7 mouse cellular contexts compared by ENCODE assay signal in the genomic region with DNA sequence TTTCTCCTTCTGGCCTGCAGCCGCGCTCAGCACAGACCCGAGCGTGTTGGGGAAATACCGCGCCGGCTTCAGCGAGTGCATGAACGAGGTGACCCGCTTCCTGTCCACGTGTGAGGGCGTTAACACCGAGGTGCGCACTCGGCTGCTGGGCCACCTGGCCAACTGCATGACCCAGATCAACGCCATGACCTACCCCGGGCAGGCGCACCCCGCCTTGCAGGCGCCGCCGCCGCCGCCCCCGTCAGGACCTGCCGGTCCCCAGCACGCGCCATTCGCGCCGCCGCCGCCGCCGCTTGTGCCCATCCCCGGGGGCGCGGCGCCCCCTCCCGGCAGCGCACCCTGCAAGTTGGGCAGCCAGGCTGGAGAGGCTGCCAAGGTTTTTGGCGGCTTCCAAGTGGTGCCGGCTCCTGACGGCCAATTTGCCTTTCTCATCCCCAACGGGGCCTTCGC. TPM values are rescaled to one million over a fixed set of nuclear protein-coding genes. Genes with fewer than 3 reads are reported as not detected.
A peak's percentile ranks its signal among the peaks of the same experiment; 100 is the strongest.
DNase-seq lines count a peak whose midpoint lies in the region; ATAC-seq lines count a peak whose summit lies in the region.

No protein-coding gene starts in this region.

- 0% methylated on average over 45 of the region's 46 CpGs for WGBS in intestine, embryonic 16.5 days
- WGBS in midbrain, embryonic 11.5 days = 1% methylated on average over 42 of the region's 46 CpGs

- 0 out of 2 replicates have a peak, but pooled peaks cover 3% of the 10 kb centered on the region for H3K36me3 ChIP-seq in intestine, embryonic 16.5 days (ENCODE audit: control insufficient read depth, insufficient read depth, low read length)
- H3K36me3 ChIP-seq in midbrain, embryonic 11.5 days (ENCODE audit: control insufficient read depth, insufficient read depth, low read length) = no peaks in the 10 kb centered on the region

- peak; percentile 88 to 89 for DNase-seq in adrenal gland, adult 18-20 months (ENCODE audit: low spot score in 2 of 2)
- DNase-seq in embryo, embryonic 10 days (ENCODE audit: low spot score) = peak; percentile 83
- DNase-seq in gastrocnemius, postnatal 25 days = peak; percentile 85
- DNase-seq in left cerebral cortex, postnatal 4 days = peak; percentile 89
- DNase-seq in midbrain, embryonic 11.5 days (ENCODE audit: low spot score, missing footprints) = peak; percentile 98
- DNase-seq in spleen, adult 18-20 months = peak; percentile 80 to 90

- H3K4me3 ChIP-seq in intestine, embryonic 16.5 days (ENCODE audit: low read length) = peak overlapping the region; percentile 87
- peak overlapping the region; percentile 72 for H3K4me3 ChIP-seq in midbrain, embryonic 11.5 days (ENCODE audit: low read depth, low read length)

- peak; percentile 3 for ATAC-seq in intestine, embryonic 16.5 days
- 0 out of 2 replicates have a peak, but pooled peaks have one; percentile 0 for ATAC-seq in midbrain, embryonic 11.5 days (ENCODE audit: low FRiP score)

- peak overlapping the region; percentile 93 for H3K9ac ChIP-seq in intestine, embryonic 16.5 days (ENCODE audit: low read depth, low read length)
- H3K9ac ChIP-seq in midbrain, embryonic 11.5 days (ENCODE audit: low read length) = peak overlapping the region; percentile 78

- H3K9me3 ChIP-seq in intestine, embryonic 16.5 days (ENCODE audit: control insufficient read depth, low read length) = no peaks in the 10 kb centered on the region
- H3K9me3 ChIP-seq in midbrain, embryonic 11.5 days (ENCODE audit: control insufficient read depth, low read length) = no peaks in the 10 kb centered on the region

- H3K4me2 ChIP-seq in intestine, embryonic 16.5 days (ENCODE audit: low read depth, low read length) = peak overlapping the region; percentile 66
- peak overlapping the region; percentile 96 for H3K4me2 ChIP-seq in midbrain, embryonic 11.5 days

- peak overlapping the region; percentile 98 for H3K27ac ChIP-seq in intestine, embryonic 16.5 days (ENCODE audit: low read length)
- H3K27ac ChIP-seq in midbrain, embryonic 11.5 days (ENCODE audit: low read depth, low read length) = peak overlapping the region; percentile 12

- no peaks in the 10 kb centered on the region for H3K27me3 ChIP-seq in intestine, embryonic 16.5 days (replicated peaks; ENCODE audit: control insufficient read depth, insufficient read depth, low read length)
- peaks cover 36% of the 10 kb centered on the region for H3K27me3 ChIP-seq in midbrain, embryonic 11.5 days (ENCODE audit: control insufficient read depth, insufficient read depth, low read length)

- H3K4me1 ChIP-seq in intestine, embryonic 16.5 days (ENCODE audit: control insufficient read depth, insufficient read depth, low read length) = peaks cover 31% of the 10 kb centered on the region
- peaks cover 43% of the 10 kb centered on the region for H3K4me1 ChIP-seq in midbrain, embryonic 11.5 days (ENCODE audit: control insufficient read depth, insufficient read depth, low read length)

- intact Hi-C loops in left cerebral cortex, postnatal 4 days (cut with DNase I) = loop anchor here (2.0 to 10.0 kb wide), 6 partner anchors 112 to 425 kb away; no protein-coding TSS in a partner anchor

RNA-seq across cellular contexts. Expression of gene Hes1, which starts 2.7 kb away (rescaled TPM):
- total RNA-seq in adrenal gland, adult 18-20 months (2021) = 10 to 100 TPM; 21.0 to 31.1 TPM
- total RNA-seq in gastrocnemius, postnatal 25 days (2021) = 10 to 100 TPM in 1 of 2 experiments, 1 to 10 TPM in 1; 9.2 to 12.5 TPM
- polyA plus RNA-seq in intestine, embryonic 16.5 days (2015; fragmentation: Nextera tagmentation; extraction: Ambion mirVana) = 25.9 and 36.1 TPM in 2 replicates
- 10 to 100 TPM; 15.9 to 19.1 TPM for total RNA-seq in left cerebral cortex, postnatal 4 days (2021)
- 30.4 and 33.6 TPM in 2 replicates for polyA plus RNA-seq in midbrain, embryonic 11.5 days (2014; fragmentation: Nextera tagmentation; extraction: Ambion mirVana)

Comparison
In these comparisons a context has a peak if more than half of its experiments do, and no peak if none do; other contexts are left out.
1. Peak in every context shown above with its lines: DNase-seq, ATAC-seq, H3K4me3 ChIP-seq and H3K27ac ChIP-seq.